Mouse (Mus musculus): Measurements from ENCODE around the gene Ccr9. TPM values are rescaled to one million over a fixed set of nuclear protein-coding genes. Genes with fewer than 3 reads are reported as not detected.
A peak's percentile ranks its signal among the peaks of the same experiment; 100 is the strongest.
"Not testable (repeated sequence)": the region's sequence is repeated elsewhere in the genome, so short reads cannot be mapped to it uniquely, and the experiment has no call there.

Ccr9 gene
- polyA plus RNA-seq, 1 experiment: not detected

GRCm38 (mm10) chr9:123701822-123702221 lies 23.6 kb downstream of the Ccr9 start:
- no peaks in the 10 kb centered on the region for H3K4me1 ChIP-seq
- no peaks in the 10 kb centered on the region for H3K9me3 ChIP-seq
- TF ChIP-seq FLI1 (IDR thresholded peaks at IDR 0.05; ENCODE audit: low read length): no peak
- no peak for TF ChIP-seq GATA1 (IDR thresholded peaks at IDR 0.05; ENCODE audit: borderline replicate concordance, low read length)
- peaks cover 59% of the 10 kb centered on the region for H3K36me3 ChIP-seq (replicated peaks; ENCODE audit: low read length)
- no peak overlapping the region for H3K4me3 ChIP-seq (replicated peaks)
- no peaks in the 10 kb centered on the region for H3K27me3 ChIP-seq (replicated peaks)

GRCm38 (mm10) chr9:123709226-123709625 lies 31.0 kb downstream of the Ccr9 start:
- H3K9me3 ChIP-seq: no peaks in the 10 kb centered on the region
- TF ChIP-seq FLI1 (IDR thresholded peaks at IDR 0.05; ENCODE audit: low read length): no peak
- no peak for TF ChIP-seq GATA1 (IDR thresholded peaks at IDR 0.05; ENCODE audit: borderline replicate concordance, low read length)
- H3K27me3 ChIP-seq (replicated peaks): no peaks in the 10 kb centered on the region
- H3K4me3 ChIP-seq (replicated peaks): no peak overlapping the region
- no peaks in the 10 kb centered on the region for H3K4me1 ChIP-seq
- H3K36me3 ChIP-seq (replicated peaks; ENCODE audit: low read length): peaks cover 64% of the 10 kb centered on the region

- no peak overlapping the region for H3K4me3 ChIP-seq (replicated peaks)
- no peaks in the 10 kb centered on the region for H3K27me3 ChIP-seq (replicated peaks)
- no peaks in the 10 kb centered on the region for H3K9me3 ChIP-seq
- TF ChIP-seq GATA1 (IDR thresholded peaks at IDR 0.05; ENCODE audit: borderline replicate concordance, low read length) (no peak), FLI1 (IDR thresholded peaks at IDR 0.05; ENCODE audit: low read length) (no peak)
- peaks cover 39% of the 10 kb centered on the region for H3K36me3 ChIP-seq (replicated peaks; ENCODE audit: low read length)
- H3K4me1 ChIP-seq: peaks cover 8% of the 10 kb centered on the region
These were observed 34.9 kb downstream of the Ccr9 start for GRCm38 (mm10) chr9:123713111-123713510.

GRCm38 (mm10) chr9:123716301-123716700 lies 38.1 kb downstream of the Ccr9 start:
- TF ChIP-seq FLI1 (IDR thresholded peaks at IDR 0.05; ENCODE audit: low read length): no peak
- TF ChIP-seq GATA1 (IDR thresholded peaks at IDR 0.05; ENCODE audit: borderline replicate concordance, low read length): no peak
- H3K4me3 ChIP-seq (replicated peaks): peak overlapping the region; percentile 97

GRCm38 (mm10) chr9:123717186-123718008 lies 39.2 kb downstream of the Ccr9 start, which contains the start of gene Lztfl1:
Lztfl1 (minus strand) TSS chr9:123717697.
- peak within 1 kb of the TSS; percentile 97 for H3K4me3 ChIP-seq (replicated peaks)
- TF ChIP-seq GATA1 (IDR thresholded peaks at IDR 0.05; ENCODE audit: borderline replicate concordance, low read length) (no peak), FLI1 (IDR thresholded peaks at IDR 0.05; ENCODE audit: low read length) (peak; percentile 39; the same call in 1 of the 2 replicates)
- H3K36me3 ChIP-seq (replicated peaks; ENCODE audit: low read length): no peaks in the 10 kb centered on the region
- H3K9me3 ChIP-seq: no peaks in the 10 kb centered on the region
- H3K27me3 ChIP-seq (replicated peaks): peaks cover 4% of the 10 kb centered on the region
- H3K4me1 ChIP-seq: peaks cover 8% of the 10 kb centered on the region

More at GRCm38 (mm10) chr9:123716301-123716700, 38.1 kb downstream of the Ccr9 start:
- H3K27me3 ChIP-seq (replicated peaks): peaks cover 4% of the 10 kb centered on the region
- H3K36me3 ChIP-seq (replicated peaks; ENCODE audit: low read length): peaks cover 10% of the 10 kb centered on the region
- peaks cover 8% of the 10 kb centered on the region for H3K4me1 ChIP-seq
- H3K9me3 ChIP-seq: no peaks in the 10 kb centered on the region

GRCm38 (mm10) chr9:123722737-123723493 lies 44.7 kb downstream of the Ccr9 start:
- H3K9me3 ChIP-seq: no peaks in the 10 kb centered on the region
- peaks cover 6% of the 10 kb centered on the region for H3K4me1 ChIP-seq
- TF ChIP-seq GATA1 (IDR thresholded peaks at IDR 0.05; ENCODE audit: borderline replicate concordance, low read length): no peak
- no peak for TF ChIP-seq FLI1 (IDR thresholded peaks at IDR 0.05; ENCODE audit: low read length)
- H3K36me3 ChIP-seq (replicated peaks; ENCODE audit: low read length): no peaks in the 10 kb centered on the region
- H3K4me3 ChIP-seq (replicated peaks): no peak overlapping the region
- H3K27me3 ChIP-seq (replicated peaks): peaks cover 5% of the 10 kb centered on the region

- Histone ChIP-seq H3K4me3 (replicated peaks) (no peak overlapping the region), H3K9me3 (no peaks in the 10 kb centered on the region), H3K27me3 (replicated peaks) (peaks cover 4% of the 10 kb centered on the region), H3K4me1 (no peaks in the 10 kb centered on the region; the same call in 1 of the 2 replicates), H3K36me3 (replicated peaks; ENCODE audit: low read length) (no peaks in the 10 kb centered on the region)
- TF ChIP-seq GATA1 (IDR thresholded peaks at IDR 0.05; ENCODE audit: borderline replicate concordance, low read length): no peak
- TF ChIP-seq FLI1 (IDR thresholded peaks at IDR 0.05; ENCODE audit: low read length): no peak
These were observed 53.0 kb downstream of the Ccr9 start for GRCm38 (mm10) chr9:123731271-123731670.

GRCm38 (mm10) chr9:123734133-123734532 lies 55.9 kb downstream of the Ccr9 start:
- TF ChIP-seq FLI1 (IDR thresholded peaks at IDR 0.05; ENCODE audit: low read length): no peak
- no peak for TF ChIP-seq GATA1 (IDR thresholded peaks at IDR 0.05; ENCODE audit: borderline replicate concordance, low read length)
- no peak overlapping the region for H3K4me3 ChIP-seq (replicated peaks)
- H3K36me3 ChIP-seq (replicated peaks; ENCODE audit: low read length): no peaks in the 10 kb centered on the region
- H3K9me3 ChIP-seq: no peaks in the 10 kb centered on the region
- H3K4me1 ChIP-seq: no peaks in the 10 kb centered on the region
- peaks cover 7% of the 10 kb centered on the region for H3K27me3 ChIP-seq (replicated peaks)

- H3K36me3 ChIP-seq (replicated peaks; ENCODE audit: low read length): no peaks in the 10 kb centered on the region
- no peak for TF ChIP-seq FLI1 (IDR thresholded peaks at IDR 0.05; ENCODE audit: low read length)
- TF ChIP-seq GATA1 (IDR thresholded peaks at IDR 0.05; ENCODE audit: borderline replicate concordance, low read length): no peak
- no peaks in the 10 kb centered on the region for H3K4me1 ChIP-seq
- H3K9me3 ChIP-seq: no peaks in the 10 kb centered on the region
- H3K27me3 ChIP-seq (replicated peaks): peaks cover 3% of the 10 kb centered on the region
- no peak overlapping the region for H3K4me3 ChIP-seq (replicated peaks)
These were observed 62.6 kb downstream of the Ccr9 start for GRCm38 (mm10) chr9:123740799-123741198.

- H3K4me3 ChIP-seq (replicated peaks); H3K27me3 ChIP-seq (replicated peaks); H3K36me3 ChIP-seq (replicated peaks; ENCODE audit: low read length); H3K9me3 ChIP-seq; H3K4me1 ChIP-seq: not testable (repeated sequence)
These were observed 71.4 kb downstream of the Ccr9 start for GRCm38 (mm10) chr9:123749687-123750086.
